Mouse (Mus musculus) liver, postnatal 0 days (tissue): ENCODE measurements around the gene Hpse2. TPM values are rescaled to one million over a fixed set of nuclear protein-coding genes. Genes with fewer than 3 reads are reported as not detected.

Experiments used
- ATAC-seq: fragments of 200-750 bp; cut with Nextera tagmentation; 2 replicates; pipeline ENCODE4 v1.8.0; 2017; ENCODE audit warnings: mild to moderate bottlenecking, moderate library complexity
- DNase-seq: peaks from one replicate; pipeline ENCODE4 v3.0.0-alpha.2; 2016
- H3K27ac ChIP-seq: fragments of 300-500 bp; sonication (generic); 2 replicates; pipeline ENCODE4 v1.5.1; 2014; ENCODE audit warnings: antibody characterized with exemption, moderate library complexity, mild to moderate bottlenecking, low read depth
- H3K27me3 ChIP-seq: fragments of 300-500 bp; sonication (generic); 2 replicates; pipeline ENCODE4 v1.6.1; 2014; ENCODE audit warnings: low read length, control low read depth, mixed read lengths; ENCODE audit not compliant: insufficient read depth
- H3K36me3 ChIP-seq: fragments of 300-500 bp; sonication (generic); replicated peaks from 2 replicates; pipeline ENCODE4 v1.6.1; 2014; ENCODE audit warnings: mild to moderate bottlenecking, control low read depth, low read length, moderate library complexity, mixed read lengths; ENCODE audit not compliant: insufficient read depth
- H3K4me1 ChIP-seq: fragments of 300-500 bp; sonication (generic); 2 replicates; pipeline ENCODE4 v1.6.1; 2014; ENCODE audit warnings: antibody characterized with exemption, mild to moderate bottlenecking, control low read depth; ENCODE audit not compliant: insufficient read depth
- H3K4me2 ChIP-seq: fragments of 300-500 bp; sonication (generic); 2 replicates; pipeline ENCODE4 v1.6.1; 2014; ENCODE audit warnings: low read depth, mild to moderate bottlenecking, low read length, moderate library complexity, mixed read lengths
- H3K4me3 ChIP-seq: fragments of 300-500 bp; sonication (generic); 2 replicates; pipeline ENCODE4 v1.5.1; 2014; ENCODE audit warnings: low read depth, low read length
- H3K9ac ChIP-seq: fragments of 300-500 bp; sonication (generic); replicated peaks from 2 replicates; pipeline ENCODE4 v1.6.1; 2014; ENCODE audit warnings: mild to moderate bottlenecking, moderate library complexity
- H3K9me3 ChIP-seq: fragments of 300-500 bp; sonication (generic); 2 replicates; pipeline ENCODE4 v1.6.1; 2016; ENCODE audit warnings: mild to moderate bottlenecking, control low read depth, low read length, mixed read lengths
- CTCF ChIP-seq: sonication (generic); IDR thresholded peaks from 2 replicates; pipeline ENCODE4 v1.5.1; 2016; ENCODE audit warnings: antibody characterized with exemption, low read depth
- EP300 ChIP-seq: IDR thresholded peaks from 2 replicates; pipeline ENCODE4 v1.6.1; 2016; ENCODE audit warnings: antibody characterized with exemption, low read depth, mild to moderate bottlenecking
- WGBS: fragments of 180-500 bp; shearing (Covaris S2); extraction: QIAGEN DNeasy Blood & Tissue Kit; methylation state at CpG from one replicate; pipeline ENCODE4 v1.1.7; 2014; ENCODE audit not compliant: insufficient replicate concordance; 5-methylcytosine and 5-hydroxymethylcytosine counted together
- polyA plus RNA-seq: library from polyadenylated mRNA; unstranded; fragments of >200 nt; fragmentation: Nextera tagmentation; extraction: Ambion mirVana; gene quantifications from 2 replicates; pipeline ENCODE4 v1.2.1, GENCODE M21; 2015

The Hpse2 gene
- polyA plus RNA-seq, 1 experiment from 2014 or later, result 0.12 TPM

DNA sequence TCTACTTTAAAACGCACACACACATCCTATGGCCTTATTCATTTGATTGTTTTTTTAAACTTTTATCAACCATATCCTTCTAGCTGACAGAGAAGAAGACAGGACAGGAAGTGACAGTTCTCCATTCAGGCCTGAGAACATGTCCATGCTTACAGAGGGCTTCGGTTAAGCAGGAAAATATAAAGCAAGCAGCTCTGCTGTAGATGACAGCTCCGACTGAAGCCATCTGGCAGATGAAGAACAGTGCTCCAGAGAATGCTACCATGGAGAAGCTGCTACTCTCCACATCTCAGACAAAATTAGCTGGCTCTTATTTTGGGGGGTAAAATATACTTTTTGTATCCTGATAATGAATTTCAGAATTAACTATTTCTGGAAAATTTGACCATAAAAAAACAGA lies 246.5 kb downstream of the Hpse2 start:
- Histone ChIP-seq H3K9ac (no peak overlapping the region), H3K36me3 (no peaks in the 10 kb centered on the region), H3K27ac (no peak overlapping the region), H3K4me1 (no peaks in the 10 kb centered on the region), H3K4me3 (no peak overlapping the region), H3K27me3 (no peaks in the 10 kb centered on the region), H3K4me2 (no peak overlapping the region), H3K9me3 (no peaks in the 10 kb centered on the region)
- TF ChIP-seq EP300 (no peak), CTCF (no peak)
- WGBS, result 48% methylated on average over 3 of the region's 3 CpGs
- ATAC-seq (no peak), DNase-seq (no peak)

DNA sequence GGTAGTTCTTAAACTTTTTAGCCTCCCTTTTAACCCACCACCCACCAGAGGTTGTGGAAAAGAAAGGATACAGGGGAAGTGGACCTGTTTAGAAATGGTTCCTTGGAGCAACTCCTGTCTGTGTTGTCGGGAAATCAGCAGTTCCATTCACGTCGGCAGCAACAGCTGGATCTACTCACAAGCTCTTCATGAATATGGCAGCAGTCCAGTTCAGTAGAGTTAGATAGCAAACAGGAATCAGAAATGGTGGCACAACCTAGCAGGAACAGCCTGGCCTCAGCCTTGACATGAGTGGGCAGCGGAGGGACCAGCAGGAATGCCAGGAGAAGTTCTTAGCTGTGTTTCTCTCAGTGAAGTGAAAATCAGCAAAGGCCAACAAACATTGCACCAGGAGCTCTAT lies 278.4 kb downstream of the Hpse2 start:
- Histone ChIP-seq H3K9ac (no peak overlapping the region), H3K36me3 (no peaks in the 10 kb centered on the region), H3K9me3 (no peaks in the 10 kb centered on the region), H3K4me2 (no peak overlapping the region), H3K27ac (no peak overlapping the region), H3K27me3 (no peaks in the 10 kb centered on the region), H3K4me1 (no peaks in the 10 kb centered on the region), H3K4me3 (no peak overlapping the region)
- 83% methylated on average over 4 of the region's 4 CpGs for WGBS
- no peak for ATAC-seq
- DNase-seq, result no peak
- TF ChIP-seq EP300 (no peak), CTCF (no peak)

DNA sequence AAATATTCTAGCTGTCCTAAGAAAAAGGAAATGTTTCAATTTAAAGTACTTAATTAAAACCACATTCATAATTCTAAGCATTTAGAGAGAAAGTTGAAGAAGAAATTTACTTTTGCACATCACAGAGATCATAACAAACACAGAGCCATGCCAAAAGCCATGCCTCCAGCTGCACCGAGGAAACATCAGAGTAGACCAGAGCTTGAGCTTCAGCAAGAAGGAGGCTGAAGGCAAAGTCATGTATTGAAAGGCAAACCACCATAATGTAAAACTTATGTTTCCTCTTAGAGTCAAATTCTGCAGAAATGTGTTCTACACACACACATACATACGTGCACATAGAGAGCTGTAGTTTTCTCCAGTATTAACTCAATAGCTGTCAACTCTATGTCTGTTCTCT lies 291.2 kb downstream of the Hpse2 start:
- no peak for TF ChIP-seq CTCF
- TF ChIP-seq EP300, result no peak
- H3K4me3 ChIP-seq, result no peak overlapping the region
- H3K9me3 ChIP-seq, result no peaks in the 10 kb centered on the region
- H3K4me2 ChIP-seq, result no peak overlapping the region
- 75% methylated on average over 2 of the region's 2 CpGs for WGBS
- no peak for DNase-seq
- H3K27me3 ChIP-seq, result no peaks in the 10 kb centered on the region
- no peaks in the 10 kb centered on the region for H3K4me1 ChIP-seq
- no peak overlapping the region for H3K27ac ChIP-seq
- no peaks in the 10 kb centered on the region for H3K36me3 ChIP-seq
- no peak for ATAC-seq
- no peak overlapping the region for H3K9ac ChIP-seq

DNA sequence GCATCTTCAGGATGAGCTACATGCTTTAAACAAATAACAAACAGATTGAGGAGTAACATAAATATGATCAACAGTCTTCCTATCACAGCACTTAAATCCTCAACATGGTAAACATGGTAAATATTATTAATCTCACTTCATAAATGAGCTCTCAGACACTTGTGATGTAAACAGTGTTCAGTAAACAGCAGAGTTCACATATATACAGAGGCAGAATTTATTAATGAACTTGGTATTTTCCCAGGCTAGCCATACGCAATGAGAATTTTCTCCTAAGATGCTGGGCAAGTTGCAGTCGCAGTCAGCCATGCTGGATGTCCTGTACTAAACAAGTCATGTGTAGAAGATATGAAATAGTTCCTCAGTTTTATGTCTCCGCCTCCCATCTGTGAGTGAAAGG lies 300.9 kb downstream of the Hpse2 start:
- TF ChIP-seq EP300, result no peak
- TF ChIP-seq CTCF, result no peak
- Histone ChIP-seq H3K9ac (no peak overlapping the region), H3K36me3 (no peaks in the 10 kb centered on the region), H3K27me3 (no peaks in the 10 kb centered on the region), H3K27ac (no peak overlapping the region), H3K4me3 (no peak overlapping the region), H3K4me1 (no peaks in the 10 kb centered on the region), H3K9me3 (no peaks in the 10 kb centered on the region), H3K4me2 (no peak overlapping the region)
- 77% methylated on average over 3 of the region's 3 CpGs for WGBS
- ATAC-seq, result no peak
- no peak for DNase-seq

DNA sequence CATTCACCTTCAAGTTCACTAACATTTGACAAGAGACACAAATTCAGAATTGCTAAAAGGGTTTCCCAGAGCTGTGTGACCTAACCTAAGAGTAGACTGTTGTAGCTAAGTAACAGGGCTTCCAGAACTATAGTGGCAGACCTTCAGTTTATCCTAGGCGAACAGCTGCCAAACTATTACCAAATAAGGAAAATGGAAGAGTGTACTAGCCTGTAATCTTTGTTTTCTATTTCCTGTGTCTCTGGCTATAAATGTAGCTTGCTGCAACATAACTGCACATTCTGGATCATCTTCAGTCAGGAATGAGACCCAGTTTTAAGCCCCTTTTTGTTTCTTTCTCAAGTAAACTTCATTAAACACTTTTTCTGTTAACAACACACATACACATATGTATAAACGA lies 324.0 kb downstream of the Hpse2 start:
- H3K9ac ChIP-seq, result no peak overlapping the region
- ATAC-seq, result no peak
- no peak overlapping the region for H3K27ac ChIP-seq
- no peaks in the 10 kb centered on the region for H3K36me3 ChIP-seq
- no peak overlapping the region for H3K4me2 ChIP-seq
- H3K27me3 ChIP-seq, result no peaks in the 10 kb centered on the region
- H3K4me3 ChIP-seq, result no peak overlapping the region
- no peak for DNase-seq
- TF ChIP-seq CTCF, result no peak
- TF ChIP-seq EP300, result no peak
- no peaks in the 10 kb centered on the region for H3K4me1 ChIP-seq
- H3K9me3 ChIP-seq, result no peaks in the 10 kb centered on the region
- 47% methylated on average over 2 of the region's 2 CpGs for WGBS

DNA sequence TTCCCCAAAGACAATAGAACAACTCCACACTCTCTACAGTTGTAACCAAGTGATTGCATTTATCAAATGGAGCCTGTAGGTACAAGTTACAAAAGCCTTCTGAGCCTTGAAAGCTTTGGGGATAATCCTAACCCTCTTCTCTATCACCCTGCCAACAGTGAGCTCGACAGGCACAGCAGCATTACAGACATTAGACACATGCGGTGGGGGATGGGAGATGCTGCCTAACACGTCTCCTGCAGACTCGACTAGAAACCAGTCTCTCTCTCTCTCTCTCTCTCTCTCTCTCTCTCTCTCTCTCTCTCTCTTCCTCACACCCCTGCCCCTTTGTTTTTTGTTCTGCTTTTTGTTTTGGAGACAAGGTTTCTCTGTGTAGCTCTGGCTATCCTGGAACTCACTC lies 343.6 kb downstream of the Hpse2 start:
- Histone ChIP-seq H3K4me3 (no peak overlapping the region), H3K36me3 (no peaks in the 10 kb centered on the region), H3K27me3 (no peaks in the 10 kb centered on the region), H3K27ac (no peak overlapping the region), H3K9ac (no peak overlapping the region), H3K9me3 (no peaks in the 10 kb centered on the region), H3K4me2 (no peak overlapping the region), H3K4me1 (no peaks in the 10 kb centered on the region)
- TF ChIP-seq CTCF (no peak), EP300 (no peak)
- DNase-seq, result no peak
- 46% methylated on average over 4 of the region's 4 CpGs for WGBS
- ATAC-seq, result no peak

DNA sequence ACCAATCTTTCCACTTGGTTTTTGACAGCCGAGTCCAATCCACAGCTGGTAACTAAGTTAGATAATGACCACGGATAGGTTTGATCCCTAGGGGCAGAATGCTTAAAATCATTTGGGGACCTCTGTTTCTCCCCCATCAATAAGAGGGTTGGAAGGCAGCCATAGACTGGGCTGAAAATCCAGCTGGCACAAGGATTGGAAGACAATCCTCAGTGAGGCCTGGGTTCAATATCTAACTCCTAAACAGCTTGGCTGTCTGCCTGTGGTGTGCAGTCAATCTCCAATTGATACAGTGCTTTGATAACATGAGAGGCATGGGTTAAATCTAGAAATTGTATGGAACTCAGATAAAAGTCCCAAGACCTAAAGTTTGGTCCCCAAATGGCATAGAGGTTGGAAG lies 345.4 kb downstream of the Hpse2 start:
- DNase-seq (no peak), ATAC-seq (no peak)
- H3K4me2 ChIP-seq, result no peak overlapping the region
- H3K27ac ChIP-seq, result no peak overlapping the region
- H3K9ac ChIP-seq, result no peak overlapping the region
- no peaks in the 10 kb centered on the region for H3K4me1 ChIP-seq
- no peaks in the 10 kb centered on the region for H3K27me3 ChIP-seq
- H3K9me3 ChIP-seq, result no peaks in the 10 kb centered on the region
- TF ChIP-seq CTCF (no peak), EP300 (no peak)
- 65% methylated on average over 2 of the region's 2 CpGs for WGBS
- no peak overlapping the region for H3K4me3 ChIP-seq
- no peaks in the 10 kb centered on the region for H3K36me3 ChIP-seq
